Mouse (Mus musculus) testis, postnatal 10 days (tissue): ENCODE results near the gene Mzf1.
"Not testable (repeated sequence)": the region's sequence is repeated elsewhere in the genome, so short reads cannot be mapped to it uniquely, and the experiment has no call there.

Source experiments
- DNase-seq: peaks from one replicate; pipeline ENCODE4 v3.0.0; 2021; ENCODE audit warnings: low spot score

Gene Mzf1

DNA sequence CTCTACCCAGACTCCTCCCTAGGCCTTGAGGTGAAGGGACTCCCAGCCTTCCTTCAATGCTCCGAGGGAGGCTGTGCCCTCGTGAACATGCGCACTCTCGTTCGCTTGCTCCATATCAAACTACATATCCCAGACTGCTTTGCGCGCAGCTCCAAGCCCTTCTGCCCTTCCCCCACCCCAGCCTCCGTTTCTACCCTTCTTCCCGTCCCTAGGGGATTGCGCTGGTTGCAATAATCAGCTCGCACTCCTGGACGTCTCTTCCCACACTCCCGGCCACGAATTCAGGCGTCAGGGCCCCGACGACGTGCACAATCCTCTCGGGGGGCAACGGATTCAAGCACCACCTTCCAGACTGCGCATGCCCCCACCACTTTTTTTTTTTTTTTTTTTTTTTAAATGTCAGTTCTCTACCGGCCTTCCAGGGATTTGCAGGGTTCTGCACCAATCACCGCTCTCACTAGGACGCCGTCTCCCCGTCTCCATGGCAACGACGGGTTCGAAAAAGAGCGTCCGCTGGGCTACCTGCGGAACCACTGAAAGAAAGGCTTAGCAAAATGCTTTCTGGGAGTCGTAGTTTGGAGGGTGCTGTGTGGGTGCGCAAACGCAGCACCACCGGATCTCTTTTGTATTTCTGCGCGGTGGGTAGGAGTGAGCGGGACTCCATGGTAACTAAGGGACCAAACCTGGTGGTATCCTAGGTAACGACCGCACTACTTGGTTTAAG lies at the start of gene Mzf1:
Gene Mzf1, minus strand, starts transcription at position 478 of the 724 bp plus-strand sequence.
- peak; percentile 95 for DNase-seq

DNA sequence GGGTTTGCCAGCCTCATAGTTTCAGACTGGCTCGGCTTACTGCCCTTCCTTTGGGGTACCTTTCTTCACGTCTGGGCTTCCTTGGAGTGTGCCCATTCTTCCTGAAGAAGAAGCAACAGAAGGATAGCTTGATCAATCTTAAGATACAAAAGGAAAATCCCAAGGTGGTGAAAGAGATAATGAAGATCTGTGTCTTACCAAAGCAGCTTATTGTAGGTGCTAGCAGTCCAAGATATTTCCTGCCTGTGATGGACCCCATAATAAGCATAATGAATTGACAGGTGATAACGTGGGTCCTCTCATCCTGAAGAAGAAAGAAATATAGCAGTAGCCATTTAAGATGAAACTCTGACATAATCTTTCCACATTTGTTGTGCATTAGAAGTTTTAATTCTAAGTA lies 40.5 kb upstream of the Mzf1 start, which contains the start of gene Vmn1r85:
Gene Vmn1r85, minus strand, starts transcription at position 101 of the 400 bp plus-strand sequence.
- DNase-seq = no peak

DNA sequence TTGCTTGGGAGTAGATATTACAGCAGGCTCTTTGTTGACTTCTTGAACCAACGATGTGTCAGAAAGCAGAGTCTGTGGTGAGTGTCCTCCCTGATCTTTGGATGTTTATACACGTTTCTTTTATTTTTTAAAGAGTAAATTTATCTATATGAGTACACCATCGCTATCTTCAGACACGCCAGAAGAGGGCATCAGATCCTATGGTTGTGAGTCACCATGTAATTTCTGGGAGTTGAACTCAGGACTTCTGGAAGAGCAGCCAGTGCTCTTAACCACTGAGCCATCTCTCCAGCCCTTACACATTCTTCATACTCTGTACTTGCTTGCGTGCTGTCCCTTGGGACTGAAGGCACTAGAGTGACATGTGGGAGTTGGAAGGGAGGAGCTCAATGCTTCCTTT lies 17.7 kb upstream of the Mzf1 start:
- DNase-seq = no peak

DNA sequence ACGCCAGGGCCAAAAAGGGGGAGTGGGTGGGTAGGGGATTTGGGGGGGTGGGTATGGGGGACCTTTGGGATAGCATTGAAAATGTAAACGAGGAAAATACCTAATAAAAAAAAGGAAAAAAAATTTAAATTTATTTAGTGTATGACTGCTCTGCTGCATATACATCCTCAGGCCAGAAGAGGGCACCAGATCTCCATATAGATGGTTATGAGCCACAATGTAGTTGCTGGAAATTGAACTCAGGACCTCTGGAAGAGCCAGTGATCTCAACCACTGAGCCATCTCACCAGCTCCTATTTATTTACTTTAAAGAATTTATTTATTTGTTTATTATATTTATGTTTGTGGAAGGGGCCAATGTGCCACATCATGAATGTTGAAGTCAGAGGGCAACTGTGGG lies 8.8 kb upstream of the Mzf1 start:
- not testable (repeated sequence) for DNase-seq

DNA sequence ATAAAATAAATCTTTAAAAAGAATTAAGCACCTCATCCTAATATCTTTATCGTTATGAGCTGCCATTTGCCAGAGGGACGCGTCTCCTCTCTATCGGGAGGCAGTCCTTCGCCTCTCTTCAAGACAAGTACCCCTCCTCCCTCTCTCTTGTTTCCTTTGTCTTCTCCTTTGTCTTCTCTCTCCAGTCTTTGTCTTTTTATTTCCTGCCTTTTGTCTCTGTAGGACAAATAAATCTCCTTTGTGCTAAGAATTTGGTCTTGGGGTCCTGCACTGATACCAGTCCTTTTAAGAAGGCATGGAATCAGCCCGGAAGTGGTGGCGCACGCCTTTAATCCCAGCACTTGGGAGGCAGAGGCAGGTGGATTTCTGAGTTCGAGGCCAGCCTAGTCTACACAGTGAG lies 5.0 kb upstream of the Mzf1 start:
- no peak for DNase-seq

DNA sequence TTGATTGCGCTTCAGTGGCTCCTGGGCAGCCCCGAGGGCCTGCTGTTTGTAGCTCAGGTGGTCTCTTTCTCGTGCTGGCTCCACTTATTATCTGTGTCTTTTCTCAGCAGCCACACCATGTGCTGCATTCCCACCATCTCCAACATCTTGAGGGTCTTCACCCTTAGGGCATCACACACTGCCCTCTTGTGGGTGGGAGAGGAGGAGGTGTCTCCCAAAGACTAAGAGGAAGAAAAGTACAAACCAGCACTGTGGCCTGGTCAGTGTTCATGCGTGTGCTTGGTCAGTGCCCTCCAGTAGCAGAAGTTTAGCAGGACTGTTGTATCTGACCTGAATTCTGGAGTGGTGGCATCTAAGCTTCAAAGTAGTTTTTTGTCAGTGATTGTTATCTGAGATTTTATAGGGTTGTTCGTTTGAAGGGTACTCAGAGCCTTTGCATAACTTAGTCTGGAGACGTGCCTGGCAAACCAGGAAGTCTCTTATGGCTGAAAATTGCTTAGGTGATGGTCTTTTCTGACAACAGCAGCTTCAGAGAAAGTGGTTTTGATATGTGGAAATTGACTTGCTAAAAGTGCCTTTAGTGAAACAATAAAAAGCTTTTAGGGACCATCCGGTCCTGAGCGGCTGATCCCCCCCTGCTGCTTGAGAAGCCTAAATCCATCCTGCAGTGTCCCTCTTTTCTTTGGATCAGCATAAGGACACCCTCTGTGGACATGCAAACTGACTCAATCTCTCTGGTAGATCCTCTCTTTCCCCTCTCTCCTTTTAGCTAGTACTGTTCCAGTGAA lies 2.5 kb upstream of the Mzf1 start:
- no peak for DNase-seq

DNA sequence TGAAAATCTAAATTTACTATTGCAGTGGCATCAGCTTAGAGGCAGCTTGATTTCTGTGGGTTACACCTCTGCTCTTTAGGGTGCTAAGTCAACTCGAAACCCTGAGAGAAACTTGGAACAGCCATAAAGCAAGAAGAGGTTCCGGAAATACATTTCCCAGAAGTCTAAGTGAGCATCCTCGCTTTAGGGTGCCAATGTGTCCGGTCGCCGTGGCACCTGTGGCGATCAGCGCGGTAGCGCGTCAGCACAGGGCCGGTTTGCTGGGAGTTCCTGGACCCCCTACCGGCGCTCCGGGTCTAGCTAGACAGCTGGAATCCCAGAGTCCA lies 640 bp downstream of the Mzf1 start:
- DNase-seq = no peak

DNA sequence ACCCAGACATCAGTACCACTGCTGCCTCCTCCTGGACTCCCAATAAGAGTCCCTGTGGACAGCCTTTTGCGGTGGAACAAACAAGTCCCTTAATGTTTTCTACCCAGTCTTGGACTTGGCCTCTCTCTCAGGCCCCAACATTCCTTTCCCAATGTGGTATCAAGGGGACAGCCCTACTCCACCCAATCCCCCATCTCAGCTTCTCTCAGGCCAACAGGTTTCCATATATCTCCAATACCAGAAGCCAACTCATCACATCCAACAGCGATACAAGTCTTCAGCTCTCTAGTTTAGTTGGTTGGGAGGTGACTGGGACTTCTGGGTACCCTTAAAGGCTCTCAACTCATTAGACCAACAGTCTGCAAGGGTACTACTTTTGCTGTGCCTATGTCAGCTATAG lies 1.1 kb downstream of the Mzf1 start:
- DNase-seq = no peak

DNA sequence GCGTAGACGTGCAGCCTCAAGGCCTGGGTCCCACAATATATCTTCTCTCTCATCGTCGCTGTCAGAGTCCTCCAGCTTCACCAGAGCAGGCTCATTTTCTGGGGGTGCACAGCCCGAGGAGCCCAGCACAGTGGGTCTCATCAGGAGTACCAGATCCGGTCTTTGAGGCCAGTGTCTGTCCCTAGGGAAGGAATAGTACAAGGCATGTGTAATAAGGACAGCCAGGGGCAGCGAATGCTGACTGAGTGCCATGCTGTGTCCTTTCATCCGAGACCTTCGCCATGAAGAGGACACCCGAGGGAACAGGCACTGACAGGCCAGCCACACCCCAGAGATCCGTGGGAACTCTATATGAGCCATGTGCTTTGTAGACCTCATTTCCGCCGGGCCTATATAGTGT lies 1.6 kb downstream of the Mzf1 start:
- DNase-seq = no peak

DNA sequence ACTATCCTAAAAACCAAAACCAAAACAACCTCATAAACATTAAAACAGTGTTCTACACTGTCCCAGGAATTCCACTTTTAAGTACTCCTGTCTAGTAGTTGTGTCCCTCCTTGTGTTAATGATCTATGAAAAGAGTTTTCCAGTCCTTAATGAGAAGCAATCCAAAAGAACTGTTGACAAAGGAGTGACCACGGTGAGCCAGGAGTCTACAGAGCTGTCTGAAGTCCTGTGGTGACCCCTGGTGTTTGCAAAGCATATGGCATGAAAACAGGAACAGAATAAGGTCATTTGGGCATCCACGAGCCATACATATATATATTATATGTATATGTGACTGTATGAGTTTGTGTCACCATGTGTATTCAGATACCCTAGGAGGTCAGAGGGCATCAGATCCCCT lies 8.5 kb downstream of the Mzf1 start:
- DNase-seq = peak; percentile 74

DNA sequence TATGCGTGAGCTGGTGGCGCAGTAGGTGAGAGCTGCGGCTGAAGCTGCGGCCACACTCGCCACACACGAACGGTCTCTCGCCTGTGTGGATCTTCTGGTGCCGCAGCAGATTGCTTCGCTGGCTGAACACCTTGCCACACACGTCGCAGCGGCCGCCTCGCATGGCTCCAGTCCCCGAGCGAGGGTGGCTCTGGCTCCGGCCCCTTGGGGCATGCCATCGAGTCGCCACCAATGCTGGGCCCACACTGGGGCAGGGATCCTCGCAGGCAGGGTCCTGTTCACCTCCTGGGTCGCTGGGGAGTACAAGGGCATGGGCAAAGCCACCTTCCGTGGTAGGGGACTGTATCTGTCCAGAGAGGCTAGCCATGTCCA lies 10.3 kb downstream of the Mzf1 start:
- DNase-seq = no peak

DNA sequence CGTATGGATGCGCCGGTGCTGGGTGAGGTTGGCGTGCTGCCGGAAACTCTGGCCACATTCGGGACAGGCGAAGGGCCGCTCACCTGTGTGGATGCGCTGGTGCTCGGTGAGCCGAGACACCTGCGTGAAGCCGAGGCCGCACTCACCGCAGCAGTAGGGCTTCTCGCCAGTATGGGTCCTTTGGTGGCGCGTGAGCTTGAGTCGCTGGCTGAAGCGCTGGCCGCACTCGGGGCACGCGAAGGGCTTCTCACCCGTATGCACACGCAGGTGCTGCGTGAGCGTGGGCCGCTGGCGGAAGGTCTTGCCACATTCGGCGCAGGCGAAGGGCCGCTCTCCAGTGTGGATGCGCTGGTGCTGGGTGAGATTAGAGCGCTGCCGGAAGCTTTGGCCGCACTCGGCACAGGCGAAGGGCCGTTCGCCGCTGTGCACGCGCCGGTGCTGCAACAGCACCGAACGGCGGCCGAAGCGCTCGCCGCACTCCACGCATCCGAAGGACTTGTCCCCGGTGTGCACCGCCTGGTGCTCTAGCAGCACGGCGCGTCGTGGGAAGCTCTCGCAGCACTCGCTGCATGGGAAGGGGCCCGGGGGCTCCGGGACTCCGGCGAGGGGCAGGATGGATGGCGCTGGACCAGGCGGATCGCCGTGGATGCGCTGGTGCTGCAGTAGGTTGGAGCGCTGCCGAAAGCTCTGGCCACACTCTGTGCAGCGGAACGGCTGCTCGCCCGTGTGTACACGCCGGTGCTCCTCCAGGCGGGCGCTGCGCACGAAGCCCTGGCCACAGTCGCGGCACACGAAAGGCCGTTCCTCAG lies 10.9 kb downstream of the Mzf1 start:
- DNase-seq = peak; percentile 67

DNA sequence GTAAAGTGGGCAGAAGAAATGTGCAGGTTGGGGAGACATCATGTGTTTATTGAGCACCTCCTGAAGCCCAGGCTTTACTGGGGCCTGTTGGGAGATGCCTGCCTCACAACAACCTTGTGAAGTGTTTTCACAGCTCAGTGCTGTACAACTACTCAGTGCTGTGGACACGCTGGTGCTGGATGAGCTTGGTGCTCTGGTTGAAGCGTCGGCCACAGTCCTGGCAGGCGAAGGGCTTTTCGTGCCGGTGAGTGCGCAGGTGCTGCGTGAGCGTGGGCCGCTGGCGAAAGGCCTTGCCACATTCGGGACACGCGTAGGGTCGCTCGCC lies 11.5 kb downstream of the Mzf1 start:
- no peak for DNase-seq

DNA sequence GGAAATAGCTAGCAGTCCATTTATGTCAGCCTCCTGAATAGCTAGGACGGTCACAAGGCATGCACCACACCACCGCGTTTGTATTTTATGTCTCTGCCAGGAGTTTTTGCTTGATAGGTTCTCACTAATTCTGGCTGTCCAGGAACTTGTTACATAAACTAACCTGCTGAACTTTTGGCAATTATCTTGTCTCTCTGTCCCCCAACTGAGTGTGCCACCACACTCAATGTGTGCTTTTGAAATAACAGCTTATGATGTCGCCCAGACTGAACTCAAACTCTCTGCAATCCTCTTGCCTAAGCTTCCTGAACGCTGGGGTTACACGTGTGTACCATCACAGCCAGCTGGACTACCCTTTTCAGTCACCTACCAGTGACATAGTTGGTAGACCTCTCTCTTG lies 12.1 kb downstream of the Mzf1 start:
- no peak for DNase-seq

DNA sequence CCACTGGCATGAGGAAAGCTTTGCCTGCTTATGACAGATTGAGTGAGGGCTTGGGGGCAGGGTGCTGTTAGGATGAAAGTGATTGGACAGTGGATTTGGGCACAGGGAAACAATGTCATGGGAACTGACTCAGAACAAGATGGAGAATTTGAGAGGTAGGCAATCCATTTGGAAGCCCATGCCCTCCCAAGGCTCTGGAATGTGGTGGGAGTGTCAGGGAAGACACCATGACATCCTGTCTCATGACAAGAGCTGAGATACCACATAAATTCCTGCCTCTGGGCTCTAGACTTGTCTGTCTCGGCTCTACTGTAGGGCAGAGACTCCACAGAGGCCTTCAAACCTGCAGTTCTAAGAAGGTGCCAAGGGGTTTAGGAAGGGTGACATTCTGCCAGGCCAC lies 13.3 kb downstream of the Mzf1 start:
- DNase-seq = no peak

DNA sequence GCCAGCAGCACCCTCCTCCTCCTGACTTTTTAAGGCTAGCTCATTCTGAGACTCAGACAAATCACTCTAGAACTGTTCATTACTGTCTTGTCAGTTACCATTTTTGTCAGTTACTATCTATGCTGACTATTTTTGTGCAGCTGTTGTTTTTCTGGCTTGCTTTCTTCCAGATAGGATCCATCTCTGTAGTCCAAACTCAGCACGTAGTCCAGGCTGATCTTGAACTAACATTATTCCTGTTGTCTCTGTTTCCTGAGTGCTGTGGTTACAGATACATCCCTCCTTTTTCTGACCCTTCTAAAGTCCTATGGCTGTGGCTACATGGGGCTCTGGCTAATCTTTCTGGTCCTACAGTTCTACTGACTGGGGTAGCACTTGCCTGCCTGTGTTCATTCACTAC lies 15.4 kb downstream of the Mzf1 start:
- no peak for DNase-seq

DNA sequence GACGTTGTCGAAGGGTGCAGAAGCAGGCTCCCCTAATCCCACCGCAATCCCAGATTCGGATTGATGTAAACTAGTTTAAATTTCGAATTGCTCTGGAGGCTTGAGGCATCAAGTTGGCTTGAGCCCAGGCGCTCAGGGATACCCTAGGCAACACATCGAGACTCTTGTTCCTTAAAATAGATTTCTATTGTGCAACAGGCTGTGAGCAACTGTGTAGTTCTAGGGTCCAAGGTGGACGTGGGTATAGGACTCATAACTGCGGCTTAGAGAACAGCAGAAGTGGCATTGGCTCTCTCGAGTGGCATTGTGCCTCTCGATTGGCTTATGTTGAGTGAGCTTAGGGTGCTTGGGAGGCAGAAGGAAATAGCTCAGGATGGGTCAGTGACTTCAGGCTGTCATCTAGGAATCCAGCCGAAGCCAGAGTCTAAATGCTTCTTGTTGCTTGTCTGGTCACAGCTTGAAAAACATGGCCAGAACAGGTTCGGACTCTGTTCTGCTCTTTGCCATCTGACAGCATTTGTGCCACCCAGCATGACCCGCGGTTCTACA lies 15.9 kb downstream of the Mzf1 start:
- no peak for DNase-seq

DNA sequence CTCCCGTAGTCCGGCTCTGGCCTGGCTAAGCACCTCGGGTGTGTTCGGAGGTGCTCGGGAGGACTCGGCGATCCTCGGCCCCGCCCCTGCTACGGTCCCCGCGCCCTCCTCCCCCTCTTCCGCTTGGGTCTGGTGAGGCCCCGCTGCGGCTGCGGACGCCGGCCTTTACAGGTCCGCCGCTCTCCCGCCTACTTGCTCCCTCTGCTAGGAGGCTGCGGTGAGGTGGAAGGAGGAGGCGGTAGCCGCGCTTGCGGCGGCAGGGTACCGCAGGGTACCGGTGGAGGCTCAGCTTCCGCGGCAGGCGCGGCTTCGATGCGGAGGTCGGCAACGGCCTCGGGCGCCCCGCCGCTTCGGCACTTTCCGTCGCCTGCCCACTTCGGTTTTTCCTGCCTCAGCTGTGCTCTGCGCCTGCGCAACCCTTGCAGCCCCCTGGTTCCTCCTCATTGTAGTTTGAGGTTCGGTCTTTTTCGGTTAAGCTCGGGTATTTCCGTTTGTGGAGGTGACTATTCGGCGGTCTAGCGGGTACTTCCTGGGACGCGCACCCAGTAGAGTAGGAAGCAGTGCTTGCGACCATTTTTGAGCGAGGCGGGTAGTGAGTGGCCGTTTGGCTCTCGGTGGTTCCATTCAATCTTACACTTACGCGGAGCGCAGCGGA lies 16.5 kb downstream of the Mzf1 start, which contains the start of gene Ube2m:
Gene Ube2m, minus strand, starts transcription at position 375 of the 655 bp plus-strand sequence.
- DNase-seq = peak; percentile 99

DNA sequence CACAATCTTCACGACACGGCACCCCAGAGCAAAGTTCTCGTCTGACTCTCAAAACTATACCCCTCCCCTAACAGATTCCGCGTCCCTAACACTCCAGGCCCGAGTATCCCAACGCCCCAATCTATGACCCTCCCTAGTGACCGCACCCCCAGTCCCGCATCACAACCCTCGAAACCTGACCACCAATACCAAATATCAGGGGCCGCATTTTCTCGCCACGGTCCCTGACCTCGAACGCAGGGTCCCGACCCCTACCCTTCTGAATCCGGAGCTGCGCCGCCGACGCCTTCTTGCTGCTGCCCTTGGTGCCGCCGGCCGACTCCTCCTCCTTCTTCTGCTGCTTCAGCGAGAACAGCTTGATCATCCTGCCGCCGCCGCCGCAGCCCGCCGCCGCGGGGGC lies 17.2 kb downstream of the Mzf1 start:
- DNase-seq = peak; percentile 76

DNA sequence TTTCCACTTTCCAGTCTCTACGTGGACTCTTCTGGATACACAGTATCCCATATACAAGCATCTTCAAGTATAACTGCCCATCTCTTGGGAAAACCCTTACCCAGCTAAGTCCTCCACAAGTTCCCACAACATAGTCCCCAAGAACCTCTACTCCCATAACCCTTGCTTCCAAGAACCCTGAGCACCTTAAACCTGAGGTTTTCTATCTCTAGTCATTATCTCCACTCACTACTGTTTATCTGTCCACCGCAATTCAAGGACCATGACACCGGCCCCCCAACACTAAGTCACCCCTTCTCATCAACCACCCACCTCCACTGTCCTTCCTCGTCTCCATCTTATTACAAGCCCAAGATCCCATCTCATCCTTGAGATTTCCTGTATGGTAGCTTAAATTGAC lies 17.8 kb downstream of the Mzf1 start:
- no peak for DNase-seq

DNA sequence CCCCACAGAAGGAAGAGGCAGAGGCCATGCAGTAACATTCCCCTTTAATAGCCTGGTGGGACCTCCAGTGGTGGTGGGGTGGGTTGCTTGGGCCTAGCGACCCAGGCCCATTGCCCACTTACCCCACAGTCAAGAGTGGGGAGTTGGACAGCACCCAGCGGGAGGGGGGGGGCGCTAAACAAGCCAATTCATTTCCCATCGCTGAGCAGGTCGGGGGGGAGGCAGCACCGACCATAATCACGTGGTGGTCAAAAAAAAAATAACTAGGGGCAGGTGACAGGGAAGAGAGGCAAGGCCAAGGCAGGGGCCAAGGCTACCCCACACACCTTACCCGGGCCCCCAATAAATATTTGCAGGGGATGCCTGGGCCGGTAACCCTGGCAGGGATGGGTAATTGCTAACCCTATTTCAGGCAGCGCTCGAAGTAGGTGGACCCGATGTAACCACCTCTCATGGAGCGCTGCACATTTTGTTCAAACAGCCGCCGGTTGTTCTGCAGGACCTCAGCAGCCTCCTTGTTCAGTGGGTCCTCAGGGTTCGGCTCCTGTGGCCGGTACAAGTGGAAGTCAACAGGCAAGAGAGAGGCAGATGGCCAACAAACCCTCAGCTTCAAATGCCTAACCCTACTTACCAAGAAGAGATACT lies 19.2 kb downstream of the Mzf1 start:
- no peak for DNase-seq
